Mouse (Mus musculus): ENCODE results near the gene Spats2l.

Spats2l gene

DNA sequence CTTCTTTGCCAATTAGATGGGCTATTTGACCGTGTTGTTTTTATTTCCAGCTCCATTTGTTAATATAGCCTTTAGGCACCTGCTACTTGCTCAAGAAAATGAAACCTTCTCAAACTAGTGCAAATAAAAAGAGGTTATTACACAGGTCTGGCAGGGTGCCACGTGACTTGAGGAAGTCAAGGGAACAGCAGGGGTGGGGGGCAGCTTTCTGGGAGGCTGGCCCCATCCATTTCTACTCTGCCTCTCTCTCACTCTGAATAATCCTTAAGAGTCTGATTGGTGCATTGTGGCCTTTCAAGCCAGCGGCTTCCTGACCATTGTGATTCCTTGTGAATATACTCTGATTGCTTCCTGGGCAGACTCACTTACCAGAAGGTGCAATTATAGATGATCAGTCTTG, 98.0 kb downstream of the Spats2l start:
- POLR2A ChIA-PET, result no interaction called here

GRCm38 (mm10) chr1:57873996-57874395, 100.0 kb downstream of the Spats2l start:
- POLR2A ChIA-PET, result no interaction called here
- CTCF ChIA-PET, result no interaction called here

More for the DNA sequence above, 98.0 kb downstream of the Spats2l start:
- CTCF ChIA-PET, result interaction anchor here in 1 of 4 experiments (0.6 kb wide), 1 partner anchor 448 kb away, joined by 3 read pairs; no protein-coding TSS in a partner anchor

DNA sequence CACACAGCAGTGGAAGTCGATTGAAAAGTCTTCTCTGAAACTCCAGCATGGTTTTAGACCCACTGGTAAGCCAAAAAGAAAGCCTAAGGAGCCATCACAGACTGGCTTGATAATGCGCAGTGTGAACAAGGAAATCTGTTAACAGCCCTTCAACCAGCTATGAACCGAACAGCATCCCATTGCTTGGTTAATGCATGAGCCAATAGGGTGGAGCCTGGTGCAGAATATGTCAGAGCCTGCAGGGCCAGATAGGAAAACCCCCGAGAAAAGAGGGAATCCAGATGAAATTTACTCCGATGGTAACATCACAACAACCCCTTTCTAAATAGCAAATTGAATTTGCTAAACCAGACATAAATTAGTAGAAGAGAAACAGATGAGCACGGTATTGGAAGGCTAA, 101.1 kb downstream of the Spats2l start:
- CTCF ChIA-PET, result interaction anchor here in 1 of 4 experiments (0.7 kb wide), 1 partner anchor 482 kb away, joined by 4 read pairs; no protein-coding TSS in a partner anchor
- POLR2A ChIA-PET, result no interaction called here

DNA sequence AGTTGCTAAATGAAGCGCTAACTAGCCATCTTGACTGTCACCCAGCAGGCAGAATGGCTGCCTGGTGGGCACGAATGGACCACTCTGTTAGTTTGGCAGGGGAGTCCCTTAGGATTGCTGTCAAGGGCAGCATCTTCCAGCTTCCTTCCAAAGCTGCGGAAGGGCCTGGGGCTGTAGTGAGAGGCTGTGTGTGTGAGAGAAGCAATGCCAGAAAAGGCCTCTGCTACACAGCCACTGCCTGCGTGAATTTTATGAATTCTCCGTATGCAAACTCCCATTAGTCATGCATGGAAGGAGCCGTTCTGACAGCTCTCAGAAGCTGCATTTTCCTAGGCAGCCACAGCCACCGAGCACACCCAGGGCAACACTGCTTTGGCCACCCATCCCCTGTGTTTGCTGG, 101.5 kb downstream of the Spats2l start:
- ChIA-PET CTCF (interaction anchor here in 1 of 4 experiments (0.7 kb wide), 1 partner anchor 483 kb away, joined by 4 read pairs; no protein-coding TSS in a partner anchor), POLR2A (no interaction called here)

DNA sequence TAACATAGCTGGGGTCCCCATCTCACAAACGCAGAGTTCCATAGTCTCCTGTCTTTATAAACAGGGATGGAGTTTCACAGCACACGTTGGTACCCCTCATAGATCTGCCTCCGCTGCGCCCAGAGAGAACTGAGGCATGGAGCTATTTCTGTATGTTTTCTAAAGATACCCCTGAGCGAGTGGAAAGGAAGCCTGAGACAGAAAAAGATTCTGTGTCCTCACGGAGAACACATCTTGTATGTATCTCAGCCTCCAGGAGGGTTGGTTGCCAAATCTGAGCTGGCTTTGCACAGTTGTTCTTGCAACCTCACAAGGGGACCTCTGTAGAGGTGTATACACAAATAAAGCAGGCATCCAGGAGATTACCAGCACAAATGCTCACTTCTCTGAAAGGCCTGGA, 105.0 kb downstream of the Spats2l start:
- ChIA-PET CTCF (no interaction called here), POLR2A (no interaction called here)

DNA sequence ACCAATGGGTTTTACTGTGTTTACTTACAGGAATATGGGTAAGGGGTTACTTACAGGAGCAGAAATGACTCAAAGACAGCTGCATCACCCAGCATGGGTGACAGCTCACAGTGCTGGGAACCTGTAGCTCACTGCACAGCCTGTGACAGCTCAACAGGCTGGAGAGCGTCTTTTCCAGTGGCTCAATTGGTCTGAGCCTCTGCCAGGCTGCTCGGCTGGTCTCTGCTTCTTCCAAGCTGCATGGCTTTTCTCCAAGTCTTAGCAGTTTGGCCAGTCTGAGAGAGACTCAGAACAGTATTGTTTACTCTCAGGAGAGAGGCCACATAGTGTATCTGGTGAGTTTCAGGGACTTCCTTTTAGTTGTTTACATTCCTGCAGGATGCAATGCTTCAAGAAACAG, 110.9 kb downstream of the Spats2l start:
- CTCF ChIA-PET, result no interaction called here
- POLR2A ChIA-PET, result no interaction called here

DNA sequence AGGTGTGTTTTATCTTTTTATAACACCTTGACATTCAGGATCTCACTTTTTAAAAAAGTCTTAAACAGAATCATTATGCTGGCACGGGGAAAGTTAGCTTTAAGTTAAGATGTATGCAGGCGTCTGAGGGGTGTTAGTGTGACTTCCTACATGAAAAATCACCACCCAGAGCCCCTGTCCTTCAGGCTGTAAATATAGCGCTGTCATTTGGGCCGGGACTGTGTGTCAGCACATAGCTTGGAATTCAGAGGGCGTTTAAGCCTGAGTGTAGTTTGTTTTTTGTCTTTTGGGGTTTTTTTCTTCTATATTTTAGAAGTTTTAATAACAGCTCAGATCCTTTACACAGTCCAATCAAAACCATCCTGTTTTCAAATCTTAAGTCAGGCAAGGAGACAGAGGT, 115.8 kb downstream of the Spats2l start:
- POLR2A ChIA-PET, result interaction anchor here in 1 of 4 experiments (0.7 kb wide), 1 partner anchor 326 kb away, joined by 3 read pairs; no protein-coding TSS in a partner anchor
- CTCF ChIA-PET, result interaction anchor here in 1 of 4 experiments (0.5 to 0.6 kb wide), 2 partner anchors 141 to 380 kb away, joined by 3 read pairs; no protein-coding TSS in a partner anchor

DNA sequence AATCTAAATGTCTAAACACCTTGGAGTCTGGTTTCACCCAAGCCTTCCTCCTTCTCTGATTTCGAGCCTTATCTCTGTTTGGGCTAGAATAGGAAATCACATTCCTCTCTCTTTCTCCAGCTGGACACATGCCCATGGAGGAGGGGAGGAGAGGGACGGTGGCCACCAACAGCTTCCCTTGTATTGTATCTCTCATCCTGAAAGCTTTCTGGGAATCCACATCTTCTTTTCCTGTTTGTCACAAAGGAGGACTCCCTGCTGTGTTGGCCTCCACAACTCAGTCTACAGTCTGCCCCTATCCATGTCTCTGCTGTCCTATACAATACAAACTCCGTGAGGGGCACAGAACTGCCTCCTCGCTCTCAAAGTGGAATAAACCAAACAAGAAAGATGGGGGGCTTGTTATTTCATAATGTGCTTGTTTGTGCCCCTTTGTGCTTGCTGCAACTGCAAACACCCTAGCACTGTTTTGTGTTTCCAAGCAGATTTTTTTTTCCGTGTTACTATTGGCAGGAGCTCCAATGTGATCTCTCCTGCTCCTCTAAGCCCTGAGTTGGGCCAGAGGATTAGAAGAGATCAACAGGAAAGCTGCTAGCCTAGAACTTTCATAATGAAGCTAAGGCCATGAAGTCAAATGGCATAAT, 116.4 kb downstream of the Spats2l start:
- POLR2A ChIA-PET, result interaction anchor here in 1 of 4 experiments (0.7 kb wide), 1 partner anchor 326 kb away, joined by 3 read pairs; no protein-coding TSS in a partner anchor
- CTCF ChIA-PET, result interaction anchor here in 1 of 4 experiments (0.6 kb wide), 1 partner anchor 380 kb away, joined by 3 read pairs; no protein-coding TSS in a partner anchor

DNA sequence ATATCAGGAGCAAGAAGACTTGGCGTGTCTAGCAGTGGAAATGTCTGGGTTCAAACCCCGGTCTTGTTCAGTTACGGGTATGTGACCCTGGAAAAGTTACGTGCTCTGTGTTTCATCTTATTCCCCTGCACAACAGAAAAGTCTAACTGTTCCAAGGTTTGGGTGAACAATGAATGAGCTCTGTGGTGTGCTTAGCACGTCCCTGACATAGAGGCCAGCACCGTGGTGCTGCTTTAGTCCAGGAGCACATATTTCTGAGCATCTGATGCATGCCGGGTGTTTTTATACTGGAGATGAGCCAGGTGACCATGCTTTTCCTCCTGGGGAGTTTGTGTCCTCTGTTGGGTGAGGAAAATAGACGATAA, 116.9 kb downstream of the Spats2l start:
- POLR2A ChIA-PET, result interaction anchor here in 1 of 4 experiments (0.7 kb wide), 1 partner anchor 199 kb away, joined by 3 read pairs; no protein-coding TSS in a partner anchor
- CTCF ChIA-PET, result no interaction called here

DNA sequence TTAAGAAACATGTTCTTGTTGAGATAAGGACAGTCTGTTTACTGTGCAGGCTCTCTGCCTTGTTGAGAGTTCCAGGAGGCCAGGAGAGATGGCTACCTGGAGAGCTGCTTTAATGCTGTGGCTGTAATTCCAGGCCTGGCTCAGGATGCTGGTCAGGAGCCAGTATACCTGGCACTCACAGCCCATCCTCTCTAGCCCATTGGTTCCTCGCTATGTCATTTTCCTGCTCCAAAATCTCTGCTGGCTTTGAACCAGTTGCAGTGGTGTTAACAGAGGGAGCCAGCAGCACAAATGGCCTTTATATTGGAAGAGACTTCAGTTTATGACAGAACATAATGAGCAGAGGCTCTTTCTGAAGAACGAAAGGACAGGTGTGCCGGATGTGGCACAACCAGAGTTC, 127.5 kb downstream of the Spats2l start:
- CTCF ChIA-PET, result no interaction called here
- POLR2A ChIA-PET, result no interaction called here

- POLR2A ChIA-PET, result no interaction called here
- CTCF ChIA-PET, result no interaction called here
Observed at GRCm38 (mm10) chr1:57903793-57904192, 129.8 kb downstream of the Spats2l start.

- ChIA-PET CTCF (no interaction called here), POLR2A (no interaction called here)
Observed at GRCm38 (mm10) chr1:57905912-57906311, 131.9 kb downstream of the Spats2l start.

DNA sequence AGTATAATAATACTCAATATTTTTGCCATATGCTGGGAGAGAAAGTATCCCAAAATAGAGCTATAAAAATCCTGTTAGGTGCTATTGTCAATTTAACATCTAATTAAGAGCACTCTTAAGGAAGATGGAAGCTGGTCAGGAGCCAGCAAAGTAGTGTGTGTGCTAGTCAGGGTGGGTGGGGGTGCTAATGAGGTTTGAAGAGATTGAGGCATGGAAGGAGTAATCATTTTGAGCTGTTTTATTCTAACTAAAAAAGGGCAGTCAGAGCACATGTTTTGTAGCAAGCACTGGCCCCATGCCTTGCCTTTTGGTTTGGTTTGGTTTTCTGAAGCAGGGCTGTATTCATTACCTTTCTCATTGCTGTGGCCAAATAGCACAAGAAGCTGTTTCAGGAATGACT, 132.3 kb downstream of the Spats2l start:
- POLR2A ChIA-PET, result no interaction called here

DNA sequence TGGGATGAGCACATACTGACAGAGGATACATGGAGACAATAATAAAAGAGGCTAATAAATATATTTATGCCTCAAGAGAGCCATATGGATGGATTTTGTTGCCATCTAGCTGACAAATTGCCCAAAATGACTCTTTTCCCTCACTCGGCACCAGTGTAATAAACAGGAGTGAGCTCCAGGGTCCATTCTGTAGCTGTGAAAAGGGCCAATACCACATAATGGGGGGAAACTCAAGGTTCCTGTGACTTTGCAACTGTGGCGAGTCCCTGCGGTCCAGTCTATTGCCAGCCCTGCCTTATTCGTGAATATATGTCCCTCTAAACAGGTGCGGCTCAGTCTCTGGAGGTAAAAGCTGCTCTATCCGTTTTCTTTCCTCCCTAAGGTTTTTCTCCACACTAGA, 137.6 kb downstream of the Spats2l start:
- ChIA-PET POLR2A (interaction anchor here in 1 of 4 experiments (1.0 kb wide), 1 partner anchor 259 kb away, joined by 3 read pairs; no protein-coding TSS in a partner anchor), CTCF (no interaction called here)

More for the DNA sequence above, 132.3 kb downstream of the Spats2l start:
- CTCF ChIA-PET, result interaction anchor here in 1 of 4 experiments (0.6 kb wide), 1 partner anchor 1271 kb away, joined by 6 read pairs; no protein-coding TSS in a partner anchor

DNA sequence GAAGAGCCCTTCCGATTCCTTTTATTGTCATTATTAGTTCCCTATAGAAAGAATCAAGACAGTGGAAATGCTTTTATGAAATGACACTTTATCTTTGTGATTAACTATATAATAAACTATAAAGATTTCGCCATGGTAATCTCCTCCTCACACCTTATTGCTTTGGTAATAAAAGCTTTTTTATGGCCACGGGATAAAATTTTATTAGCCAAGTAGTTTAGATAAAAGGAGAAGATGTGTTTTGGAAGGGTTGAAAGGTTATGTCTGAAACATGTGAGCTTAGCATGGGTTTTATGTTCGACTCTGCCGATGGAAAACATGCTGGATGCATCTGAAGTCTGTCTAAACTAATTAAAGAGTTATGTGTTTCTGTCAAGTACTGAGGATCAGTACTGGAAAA, 143.4 kb downstream of the Spats2l start:
- POLR2A ChIA-PET, result no interaction called here
- CTCF ChIA-PET, result no interaction called here

- POLR2A ChIA-PET, result no interaction called here
- CTCF ChIA-PET, result no interaction called here
Observed at GRCm38 (mm10) chr1:57918567-57918966, 144.6 kb downstream of the Spats2l start.

DNA sequence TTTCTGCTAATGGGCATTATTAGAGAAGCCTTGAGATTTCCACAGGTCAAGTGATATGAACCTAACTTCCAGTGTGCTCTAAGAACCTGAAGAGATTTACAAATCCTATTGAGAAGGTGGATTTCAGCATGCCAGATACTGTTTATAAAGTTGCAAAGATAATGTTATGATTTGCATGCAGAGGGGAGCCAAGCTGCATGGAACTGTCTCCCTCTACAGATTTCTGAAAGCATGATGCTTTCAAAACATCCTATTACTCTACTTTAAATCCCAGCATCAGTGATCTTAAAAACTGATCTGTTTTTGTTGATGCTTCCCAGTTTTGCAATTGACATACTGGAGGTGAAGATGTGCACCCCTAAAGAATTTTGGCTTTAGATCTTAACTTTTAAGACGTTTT, 160.3 kb downstream of the Spats2l start:
- ChIA-PET POLR2A (no interaction called here), CTCF (no interaction called here)

DNA sequence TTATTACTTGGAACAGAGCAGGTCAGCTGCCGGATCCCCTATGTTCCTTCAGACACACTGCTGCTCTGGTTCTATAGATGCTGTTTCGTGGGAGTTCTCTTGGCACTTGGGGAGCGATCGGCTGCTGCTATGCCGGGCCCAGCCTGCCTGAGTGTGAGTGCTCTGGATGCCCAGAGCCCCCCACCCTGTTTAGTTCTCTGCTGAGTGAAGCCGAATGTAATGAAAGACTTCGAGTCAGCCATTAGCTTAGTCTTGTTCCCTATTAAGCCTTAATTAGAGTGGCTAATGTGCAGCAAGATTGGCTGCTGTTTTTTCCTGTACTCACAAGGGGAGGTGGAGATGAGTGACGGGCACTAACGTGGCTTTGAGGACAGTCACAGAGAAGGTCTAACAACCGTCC, 166.7 kb downstream of the Spats2l start:
- ChIA-PET CTCF (no interaction called here), POLR2A (no interaction called here)

DNA sequence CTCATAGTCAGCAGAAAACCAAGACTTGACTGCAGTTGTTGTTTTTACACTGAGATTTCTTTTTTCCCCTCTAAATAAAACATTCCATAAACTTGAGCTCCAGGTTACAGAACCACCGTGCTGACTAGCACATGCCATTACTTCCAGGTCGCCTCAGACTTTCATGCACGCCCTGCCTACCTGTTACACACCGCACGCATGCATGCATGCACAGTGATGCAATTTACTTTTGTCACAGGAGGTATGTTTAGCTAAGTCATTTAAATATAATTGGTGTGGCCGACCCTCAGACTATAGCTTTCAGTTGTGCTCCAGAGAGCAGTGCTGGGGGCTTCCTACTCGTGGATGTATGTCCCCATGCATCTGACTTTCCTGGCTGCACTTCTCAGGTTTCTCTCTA, 167.1 kb downstream of the Spats2l start:
- ChIA-PET CTCF (interaction anchor here in 1 of 4 experiments (0.5 kb wide), 1 partner anchor 22 kb away, joined by 4 read pairs; no protein-coding TSS in a partner anchor), POLR2A (no interaction called here)

DNA sequence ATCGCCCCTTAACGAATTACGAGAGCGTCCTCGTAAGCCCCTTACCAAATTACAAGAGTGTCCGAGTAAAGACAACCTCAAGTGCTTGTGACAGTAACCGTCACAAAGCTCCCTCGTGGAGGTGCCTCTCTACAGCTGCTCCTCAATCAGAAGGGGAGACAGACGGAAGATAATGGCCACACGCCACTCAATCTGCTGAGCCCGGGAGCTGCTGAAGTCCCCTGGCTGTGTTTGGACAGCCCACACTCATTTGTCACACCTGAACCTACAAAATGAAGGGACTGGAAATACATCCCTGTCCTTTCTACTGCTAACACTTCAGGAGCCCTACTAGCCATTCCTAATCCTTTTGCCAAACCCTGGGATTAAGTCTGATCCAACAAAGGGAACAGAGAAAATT, 167.8 kb downstream of the Spats2l start:
- ChIA-PET CTCF (interaction anchor here in 1 of 4 experiments (0.5 kb wide), 1 partner anchor 22 kb away, joined by 4 read pairs; no protein-coding TSS in a partner anchor), POLR2A (no interaction called here)

DNA sequence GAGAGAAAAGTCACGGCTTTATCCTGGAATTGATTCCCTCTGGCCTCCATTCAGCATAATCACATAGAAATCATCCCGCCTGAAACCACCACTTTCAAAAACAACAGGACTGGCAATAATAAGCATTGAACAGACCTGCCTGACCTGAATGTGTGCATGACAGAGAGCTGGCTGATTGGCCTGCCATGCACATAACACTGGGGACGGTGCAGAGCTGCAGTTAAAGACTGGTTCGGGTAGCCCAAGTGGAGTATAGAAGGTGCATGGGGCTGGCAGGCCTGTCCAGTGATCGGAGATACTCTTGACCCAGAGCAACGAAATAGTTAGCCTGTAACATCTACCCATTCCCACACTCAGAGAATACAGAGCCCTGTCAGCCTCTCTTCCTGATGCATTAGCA, 168.3 kb downstream of the Spats2l start:
- ChIA-PET POLR2A (interaction anchor here in 1 of 4 experiments (1.3 kb wide), 1 partner anchor 27 kb away, joined by 4 read pairs; no protein-coding TSS in a partner anchor), CTCF (interaction anchor here in 1 of 4 experiments (0.8 kb wide), 1 partner anchor 16 kb away, joined by 3 read pairs; no protein-coding TSS in a partner anchor)
